Mouse (Mus musculus) olfactory bulb, adult 2 months (tissue): ENCODE measurements at regions not wholly inside any gene's neighbourhood (a gene's known extent, or its start where the extent isn't known, plus 50 kb on each side); places are given as distances from the start of the nearest gene placed in this dataset.
A peak's percentile ranks its signal among the peaks of the same experiment; 100 is the strongest.

Experiments used
- H3K27ac ChIP-seq: fragments of 200-500 bp; 2 replicates; pipeline ENCODE4 v1.5.1; 2012; ENCODE audit warnings: low read depth, low read length; ENCODE audit not compliant: insufficient read depth
- H3K4me1 ChIP-seq: fragments of 200-500 bp; 2 replicates; pipeline ENCODE4 v1.6.1; 2012; ENCODE audit warnings: low read length; ENCODE audit not compliant: control insufficient read depth, insufficient read depth
- H3K4me3 ChIP-seq: fragments of 200-500 bp; 2 replicates; pipeline ENCODE4 v1.5.1; 2012; ENCODE audit warnings: mild to moderate bottlenecking, low read depth, low read length, moderate library complexity; ENCODE audit not compliant: insufficient read depth
- CTCF ChIP-seq: fragments of 200-500 bp; IDR thresholded peaks from 2 replicates; pipeline ENCODE4 v1.5.1; 2012; ENCODE audit warnings: low read depth, mild to moderate bottlenecking, low read length, moderate library complexity; ENCODE audit not compliant: insufficient read depth
- POLR2A ChIP-seq: fragments of 200-500 bp; IDR thresholded peaks from 2 replicates; pipeline ENCODE4 v1.6.1; 2012; ENCODE audit warnings: mild to moderate bottlenecking, low read depth, low read length, moderate library complexity; ENCODE audit not compliant: insufficient read depth
- WGBS: fragments of 180-500 bp; shearing (Covaris S2); methylation state at CpG from one replicate; pipeline ENCODE4 v1.1.7; 2018; 5-methylcytosine and 5-hydroxymethylcytosine counted together

DNA sequence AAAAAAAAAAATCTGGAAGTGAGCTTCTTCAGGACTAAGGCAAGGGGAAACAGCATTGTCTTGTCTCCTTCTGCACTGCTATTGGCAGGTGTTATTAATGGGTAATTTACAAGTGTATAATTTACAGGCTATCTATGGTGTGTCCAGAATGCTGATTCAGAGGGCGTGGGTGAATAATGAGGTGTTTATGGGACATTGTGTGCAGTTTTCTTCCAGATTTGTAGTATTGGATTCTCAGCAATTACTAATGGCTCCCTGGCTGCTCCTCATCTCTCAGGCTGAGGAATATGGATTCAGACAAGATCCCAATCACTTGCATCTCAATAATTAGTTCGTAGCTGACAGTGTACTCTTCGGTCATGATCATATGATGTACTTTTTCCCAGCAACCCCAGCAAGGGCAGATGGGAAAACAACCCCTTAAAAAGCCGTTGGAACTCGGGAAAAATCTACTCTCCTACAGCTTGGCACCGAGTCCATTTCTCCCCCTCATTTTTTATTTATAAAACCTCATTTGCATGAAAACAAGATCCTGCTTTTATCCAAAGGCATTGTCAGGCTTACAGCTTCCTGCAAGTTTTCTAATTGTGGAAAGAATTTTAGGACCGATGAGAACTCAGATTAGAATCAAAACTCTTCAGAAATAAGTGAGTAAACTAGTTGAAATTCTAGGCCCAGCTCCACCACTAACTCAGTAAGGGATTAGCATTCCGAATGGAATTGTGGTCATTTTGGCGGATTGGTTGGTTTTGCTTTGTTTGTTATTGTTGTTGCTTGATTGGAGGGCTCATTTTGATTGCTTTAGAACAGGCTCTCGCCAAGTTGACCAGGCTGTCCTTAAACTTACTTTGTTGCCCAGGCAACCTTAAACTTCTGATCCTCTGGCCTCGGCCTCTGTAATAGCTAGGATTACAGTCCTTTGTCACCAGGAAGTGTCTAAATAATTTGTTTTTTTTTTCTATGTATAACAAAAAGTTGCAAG, 212.5 kb downstream of the Galc start:
- WGBS: 33% methylated on average over 11 of the region's 11 CpGs
- TF ChIP-seq CTCF (no peak), POLR2A (no peak)
- Histone ChIP-seq H3K27ac (peak overlapping the region; percentile 67), H3K4me1 (peaks cover 5% of the 10 kb centered on the region), H3K4me3 (no peak overlapping the region)

DNA sequence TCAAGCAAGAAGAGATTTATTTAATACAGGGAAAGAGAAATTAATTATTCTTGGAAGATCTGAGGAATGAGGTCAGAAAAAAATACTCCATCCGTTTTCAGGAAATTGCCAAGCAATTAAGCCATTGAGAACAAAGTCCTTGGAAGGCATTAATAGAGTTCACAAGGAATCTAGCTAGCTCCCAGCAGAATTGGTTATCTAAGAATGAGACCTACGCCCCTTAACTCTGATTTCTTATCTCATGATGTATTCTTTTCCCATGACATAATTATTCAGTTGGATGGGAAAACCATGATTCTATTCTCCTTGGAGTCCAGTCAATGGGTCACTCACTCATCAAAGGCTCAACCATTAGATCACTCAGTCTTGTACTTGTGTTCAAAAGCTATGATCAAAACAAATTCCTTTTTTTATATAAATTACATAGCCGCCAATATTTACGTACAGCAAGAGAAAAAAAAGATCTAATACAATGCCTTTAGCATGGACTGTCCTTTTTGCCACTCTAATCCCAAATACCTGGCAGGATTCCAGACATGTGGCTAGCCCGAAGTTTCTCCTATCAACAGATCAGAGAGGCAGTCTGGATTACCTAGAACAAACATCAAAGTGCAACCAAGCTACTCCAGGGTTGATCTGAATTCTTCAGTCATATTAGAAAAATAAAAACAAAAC, 213.3 kb downstream of the Galc start:
- H3K4me1 ChIP-seq: peaks cover 5% of the 10 kb centered on the region
- H3K27ac ChIP-seq: no peak overlapping the region; the same call in 1 of the 2 replicates
- TF ChIP-seq CTCF (no peak), POLR2A (no peak)
- H3K4me3 ChIP-seq: no peak overlapping the region
- 46% methylated on average over 5 of the region's 5 CpGs for WGBS

DNA sequence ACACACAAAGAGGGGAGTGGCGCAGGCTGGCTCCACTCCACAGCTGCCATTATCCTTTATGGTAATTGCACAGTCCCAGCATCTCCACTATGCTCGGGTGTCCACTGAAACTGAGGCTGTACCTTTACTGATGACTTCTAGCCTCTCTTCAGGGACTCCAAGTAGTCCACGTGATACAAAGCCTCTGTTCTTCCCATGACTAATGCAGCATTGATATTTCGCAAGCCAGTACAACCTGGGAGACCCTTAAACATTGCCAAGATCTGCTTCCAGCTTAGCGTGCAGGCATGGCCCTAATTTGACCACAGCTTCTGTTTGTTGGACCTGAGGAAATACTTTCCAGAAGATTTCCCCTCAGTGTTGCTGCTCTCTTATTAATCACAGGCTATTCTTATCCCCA, 215.8 kb downstream of the Galc start:
- H3K4me1 ChIP-seq: peaks cover 5% of the 10 kb centered on the region
- 49% methylated on average over 5 of the region's 5 CpGs for WGBS
- H3K4me3 ChIP-seq: no peak overlapping the region
- TF ChIP-seq CTCF (no peak), POLR2A (no peak)
- H3K27ac ChIP-seq: no peak overlapping the region

DNA sequence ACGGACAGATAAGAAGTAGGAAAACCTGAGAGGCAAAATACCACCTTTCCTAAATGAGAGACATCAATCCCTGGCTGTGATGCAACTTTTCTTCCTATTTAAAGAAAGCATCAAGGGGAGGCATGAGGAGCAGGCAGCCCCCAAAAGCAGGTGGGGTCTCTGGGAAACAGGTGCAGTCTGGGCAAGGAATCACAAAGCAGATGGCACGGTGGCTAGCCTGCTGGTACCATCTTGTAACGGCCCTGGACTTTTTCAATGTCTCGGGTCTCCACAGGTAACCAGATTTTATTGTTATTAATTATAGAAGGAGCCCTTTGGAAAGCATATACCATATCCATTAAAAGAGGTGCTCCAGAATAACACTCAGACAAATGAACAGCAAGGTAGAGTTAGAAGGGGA, 219.6 kb downstream of the Galc start:
- Histone ChIP-seq H3K27ac (no peak overlapping the region), H3K4me3 (no peak overlapping the region), H3K4me1 (peaks cover 2% of the 10 kb centered on the region; the same call in 1 of the 2 replicates)
- 94% methylated on average over 4 of the region's 4 CpGs for WGBS
- TF ChIP-seq CTCF (no peak), POLR2A (no peak)

DNA sequence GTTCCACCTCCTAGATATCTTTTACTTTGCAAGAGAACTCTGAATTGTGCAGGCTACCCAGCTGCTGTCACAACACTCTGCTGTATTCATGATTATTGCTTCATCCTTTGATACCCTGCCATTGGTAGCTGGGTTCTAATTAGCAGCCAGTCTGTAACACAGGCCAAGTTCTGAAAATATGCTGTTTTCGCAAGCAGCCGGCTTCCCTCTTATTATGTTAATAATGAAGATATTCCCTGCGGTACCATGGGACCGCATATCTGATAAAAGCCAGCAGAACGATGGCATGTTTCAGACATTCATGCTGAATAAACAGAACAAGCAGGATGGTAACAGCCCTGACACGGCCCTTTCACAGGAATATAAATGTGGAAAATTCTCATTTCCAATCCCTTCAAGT, 235.6 kb downstream of the Galc start:
- H3K27ac ChIP-seq: no peak overlapping the region
- no peaks in the 10 kb centered on the region; the same call in 1 of the 2 replicates for H3K4me1 ChIP-seq
- no peak overlapping the region for H3K4me3 ChIP-seq
- 30% methylated on average over 6 of the region's 6 CpGs for WGBS
- TF ChIP-seq POLR2A (no peak), CTCF (no peak)

DNA sequence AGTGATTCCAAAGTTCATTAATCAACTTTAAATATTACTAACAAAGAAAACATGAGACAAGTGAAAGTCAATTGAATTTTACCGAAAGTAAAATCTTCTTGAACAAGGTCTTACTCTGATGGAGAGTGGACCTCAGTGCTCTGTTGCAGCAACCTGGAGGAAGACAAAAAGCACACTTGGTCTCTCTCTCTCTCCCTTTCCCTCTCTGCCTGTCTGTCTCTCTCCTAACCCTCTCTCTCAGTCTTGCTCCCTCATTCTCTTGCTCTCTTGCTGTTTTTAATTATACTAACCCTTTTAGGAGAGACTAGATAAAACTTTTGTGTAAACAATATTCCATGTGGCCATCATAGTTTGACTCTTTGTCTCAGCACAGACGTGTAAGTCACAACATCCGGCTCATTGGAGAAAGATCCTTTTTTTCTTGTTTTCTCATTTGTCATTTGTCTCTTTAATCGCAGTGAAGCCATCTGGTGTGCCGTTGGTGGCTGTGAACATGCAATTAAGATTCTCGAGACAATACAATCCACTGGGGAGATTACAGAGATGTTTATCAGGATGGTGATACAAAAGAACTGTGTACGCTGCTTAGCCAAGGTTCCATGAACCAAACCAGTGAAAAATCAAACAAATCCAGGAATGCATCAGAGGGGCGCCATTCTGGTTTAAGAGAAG, 244.5 kb downstream of the Galc start:
- peaks cover 4% of the 10 kb centered on the region; the same call in 1 of the 2 replicates for H3K4me1 ChIP-seq
- H3K27ac ChIP-seq: no peak overlapping the region
- WGBS: 30% methylated on average over 8 of the region's 8 CpGs
- no peak for TF ChIP-seq POLR2A
- TF ChIP-seq CTCF: no peak
- no peak overlapping the region for H3K4me3 ChIP-seq

DNA sequence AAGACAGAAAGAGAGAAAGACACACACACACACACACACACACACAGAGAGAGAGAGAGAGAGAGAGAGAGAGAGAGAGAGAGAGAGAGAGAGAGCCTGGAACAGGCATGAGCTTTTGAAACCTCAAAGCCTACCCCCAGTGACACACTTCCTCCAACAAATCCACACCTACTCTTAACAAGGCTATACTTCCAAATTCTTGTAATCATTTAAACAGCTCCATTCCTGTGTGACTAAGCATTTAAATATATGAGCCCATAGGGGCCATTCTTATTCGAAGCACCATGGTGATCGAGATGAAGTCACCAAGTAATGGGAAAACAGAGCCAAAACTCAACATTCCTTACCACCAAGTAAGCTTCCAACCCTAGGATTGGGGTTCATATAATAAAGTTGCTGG, 250.1 kb downstream of the Galc start:
- no peak for TF ChIP-seq CTCF
- no peak overlapping the region for H3K27ac ChIP-seq
- 93% methylated on average over 2 of the region's 2 CpGs for WGBS

DNA sequence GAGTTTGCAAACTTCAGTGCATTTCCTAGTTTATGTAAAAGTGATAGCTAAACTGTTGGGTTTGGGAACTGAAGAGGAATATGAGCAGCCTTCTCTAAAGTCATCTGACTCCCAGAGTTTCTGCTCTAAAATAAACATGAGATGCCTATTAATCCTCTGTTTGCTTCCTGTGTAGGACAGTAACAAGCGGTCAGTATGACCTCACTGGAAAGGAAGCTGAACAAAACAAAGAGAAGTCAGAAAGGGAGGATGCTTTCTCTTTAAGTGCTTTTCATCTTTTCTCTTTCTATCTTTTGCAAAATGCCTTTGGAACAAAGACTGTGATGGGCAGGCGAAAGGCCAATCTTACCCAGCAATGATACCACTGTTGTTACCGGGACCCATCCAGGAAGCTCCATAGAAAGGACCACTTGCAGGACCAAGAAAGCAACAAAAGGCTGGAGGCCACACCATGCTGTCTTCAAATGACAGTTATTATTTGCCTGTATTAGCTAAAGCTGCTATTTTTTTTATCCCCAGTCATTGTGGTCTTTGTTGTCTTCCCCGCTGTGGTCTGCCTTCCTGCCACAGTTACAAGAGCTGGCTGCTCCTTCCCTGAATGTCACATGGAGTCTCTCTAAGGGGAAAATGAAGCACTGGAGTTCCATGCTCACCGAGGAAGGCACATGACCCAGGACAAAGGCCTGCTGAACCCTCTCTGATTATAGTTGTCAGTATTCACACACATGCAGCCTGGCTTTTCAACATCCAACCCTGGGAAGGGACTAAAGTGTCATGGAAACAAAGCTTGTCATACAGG, 253.4 kb downstream of the Galc start:
- Histone ChIP-seq H3K4me1 (no peaks in the 10 kb centered on the region), H3K27ac (no peak overlapping the region), H3K4me3 (no peak overlapping the region)
- TF ChIP-seq CTCF: no peak
- TF ChIP-seq POLR2A: no peak
- WGBS: 61% methylated on average over 5 of the region's 5 CpGs

More for the DNA sequence above, 250.1 kb downstream of the Galc start:
- Histone ChIP-seq H3K4me3 (no peak overlapping the region), H3K4me1 (peaks cover 4% of the 10 kb centered on the region; the same call in 1 of the 2 replicates)
